Comparison of ENCODE assay signal across 8 mouse cellular contexts in the genomic region with DNA sequence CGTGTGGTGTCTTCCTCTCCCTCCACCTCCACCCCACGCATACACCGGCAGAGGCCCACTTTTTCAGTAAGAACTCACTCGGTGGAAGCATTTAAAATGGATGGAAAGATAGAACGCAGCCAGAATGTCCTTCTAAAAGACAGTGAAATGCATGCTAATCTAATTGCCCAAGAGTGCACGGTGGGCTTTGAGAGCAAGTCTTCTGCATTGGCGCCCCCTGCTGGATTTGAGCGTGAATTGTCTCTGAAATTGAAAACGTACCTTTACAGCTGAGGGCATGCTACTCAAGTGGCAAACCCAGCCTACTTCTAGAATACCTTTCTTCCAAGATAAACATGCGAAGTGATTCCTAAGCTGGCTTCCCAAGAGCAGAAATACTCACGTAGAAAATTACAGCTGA.
A peak's percentile ranks its signal among the peaks of the same experiment; 100 is the strongest.
DNase-seq lines count a peak whose midpoint lies in the region; ATAC-seq lines count a peak whose summit lies in the region.

No protein-coding gene starts in this region.

- H3K27ac ChIP-seq in hindbrain, embryonic 15.5 days (replicated peaks) = peak overlapping the region; percentile 25; the same call in 1 of the 2 replicates

- DNase-seq in WW6 (ENCODE audit: low read depth, low spot score) = peak; percentile 34
- peak; percentile 87 for DNase-seq in cerebellum, adult 8-10 months
- DNase-seq in frontal cortex, adult 2 months (ENCODE audit: extremely low spot score in 1 of 2, low spot score in 1 of 2) = peak; percentile 68 to 93
- DNase-seq in layer of hippocampus, postnatal 25 days (ENCODE audit: extremely low spot score in 1 of 2, low spot score in 1 of 2) = peak; percentile 78 to 91
- DNase-seq in lung, postnatal 25 days (ENCODE audit: low spot score) = peak; percentile 70
- DNase-seq in right cerebral cortex, adult 2 months (ENCODE audit: low spot score in 2 of 2) = peak; percentile 88 to 93

- H3K36me3 ChIP-seq in hindbrain, embryonic 15.5 days = no peaks in the 10 kb centered on the region

- no peaks in the 10 kb centered on the region for H3K27me3 ChIP-seq in hindbrain, embryonic 15.5 days

- no peaks in the 10 kb centered on the region for H3K9me3 ChIP-seq in hindbrain, embryonic 15.5 days

- no peak overlapping the region for H3K4me3 ChIP-seq in hindbrain, embryonic 15.5 days

- no peak overlapping the region for H3K9ac ChIP-seq in hindbrain, embryonic 15.5 days

- H3K4me2 ChIP-seq in hindbrain, embryonic 15.5 days = peak overlapping the region; percentile 49

- peak; percentile 71; the same call in 1 of the 2 replicates for ATAC-seq in hindbrain, embryonic 15.5 days (ENCODE audit: low FRiP score, low read depth)
- ATAC-seq in CD4-positive, CD25-positive, alpha-beta regulatory T cell, adult 4 months = no peak

- peaks cover 17% of the 10 kb centered on the region for H3K4me1 ChIP-seq in hindbrain, embryonic 15.5 days (replicated peaks)

- 11% methylated on average over 11 of the region's 11 CpGs for WGBS in hindbrain, embryonic 15.5 days

Comparison
In these comparisons a context has a peak if more than half of its experiments do, and no peak if none do; other contexts are left out.
1. DNase-seq: peak in every context shown above with its lines; median percentile 90 in right cerebral cortex, adult 2 months; 87 in cerebellum, adult 8-10 months; 84 in layer of hippocampus, postnatal 25 days; 80 in frontal cortex, adult 2 months; 70 in lung, postnatal 25 days; 34 in WW6.